Mouse (Mus musculus) heart, postnatal 0 days (tissue): ENCODE results near the gene Ticrr.

Experiments used
- CTCF ChIP-seq: IDR thresholded peaks from 2 replicates; pipeline ENCODE4 v1.5.1; 2016; ENCODE audit warnings: antibody characterized with exemption, control low read depth, low read depth
- EP300 ChIP-seq: IDR thresholded peaks from 2 replicates; pipeline ENCODE4 v1.6.1; 2016; ENCODE audit warnings: antibody characterized with exemption, low read depth

- TF ChIP-seq CTCF: no peak
- no peak for TF ChIP-seq EP300
These were observed 48.1 kb upstream of the Ticrr start for GRCm38 (mm10) chr7:79611901-79612300.
